Mouse (Mus musculus): ENCODE data around the gene Tead4.
"Not testable (repeated sequence)": the region's sequence is repeated elsewhere in the genome, so short reads cannot be mapped to it uniquely, and the experiment has no call there.

The Tead4 gene

GRCm38 (mm10) chr6:128300134-128301001 lies at the start of gene Tead4:
Tead4 (minus strand) TSS chr6:128300823.
- no peak for DNase-seq (ENCODE audit: low spot score in 2 of 2)

- DNase-seq (ENCODE audit: low spot score in 2 of 2), result no peak
Observed at GRCm38 (mm10) chr6:128349711-128350110, 49.1 kb upstream of the Tead4 start.

GRCm38 (mm10) chr6:128346782-128347181 lies 46.2 kb upstream of the Tead4 start:
- no peak for DNase-seq (ENCODE audit: low spot score in 2 of 2)

GRCm38 (mm10) chr6:128345623-128346022 lies 45.0 kb upstream of the Tead4 start:
- no peak for DNase-seq (ENCODE audit: low spot score in 2 of 2)

- no peak for DNase-seq (ENCODE audit: low spot score in 2 of 2)
Observed at GRCm38 (mm10) chr6:128341956-128342723, 41.5 kb upstream of the Tead4 start.

GRCm38 (mm10) chr6:128338876-128339275 lies 38.3 kb upstream of the Tead4 start:
- DNase-seq (ENCODE audit: low spot score in 2 of 2), result no peak

- no peak for DNase-seq (ENCODE audit: low spot score in 2 of 2)
Observed at GRCm38 (mm10) chr6:128337467-128337866, 36.8 kb upstream of the Tead4 start.

GRCm38 (mm10) chr6:128334397-128335124 lies 33.9 kb upstream of the Tead4 start:
- DNase-seq (ENCODE audit: low spot score in 2 of 2), result peak in 1 of 2 experiments; percentile 53

GRCm38 (mm10) chr6:128318317-128318716 lies 17.7 kb upstream of the Tead4 start:
- peak in 1 of 2 experiments; percentile 30 for DNase-seq (ENCODE audit: low spot score in 2 of 2)

GRCm38 (mm10) chr6:128315597-128315996 lies 15.0 kb upstream of the Tead4 start:
- DNase-seq (ENCODE audit: low spot score in 2 of 2), result no peak

GRCm38 (mm10) chr6:128314796-128315195 lies 14.2 kb upstream of the Tead4 start:
- no peak for DNase-seq (ENCODE audit: low spot score in 2 of 2)

- peak in 1 of 2 experiments; percentile 27 for DNase-seq (ENCODE audit: low spot score in 2 of 2)
Observed at GRCm38 (mm10) chr6:128308311-128308710, 7.7 kb upstream of the Tead4 start.

GRCm38 (mm10) chr6:128304801-128305200 lies 4.2 kb upstream of the Tead4 start:
- no peak for DNase-seq (ENCODE audit: low spot score in 2 of 2)

GRCm38 (mm10) chr6:128302640-128303039 lies 2.0 kb upstream of the Tead4 start:
- not testable (repeated sequence) for DNase-seq (ENCODE audit: low spot score in 2 of 2)

- DNase-seq (ENCODE audit: low spot score in 2 of 2), result no peak
Observed at GRCm38 (mm10) chr6:128301891-128302290, 1.3 kb upstream of the Tead4 start.

GRCm38 (mm10) chr6:128301458-128301857 lies 835 bp upstream of the Tead4 start:
- no peak for DNase-seq (ENCODE audit: low spot score in 2 of 2)

- no peak for DNase-seq (ENCODE audit: low spot score in 2 of 2)
Observed at GRCm38 (mm10) chr6:128299292-128300133, 1.1 kb downstream of the Tead4 start.

- no peak for DNase-seq (ENCODE audit: low spot score in 2 of 2)
Observed at GRCm38 (mm10) chr6:128298246-128298645, 2.4 kb downstream of the Tead4 start.

- DNase-seq (ENCODE audit: low spot score in 2 of 2), result no peak
Observed at GRCm38 (mm10) chr6:128296750-128297393, 3.8 kb downstream of the Tead4 start.

- DNase-seq (ENCODE audit: low spot score in 2 of 2), result no peak
Observed at GRCm38 (mm10) chr6:128295876-128296749, 4.5 kb downstream of the Tead4 start.

All from spleen, postnatal 14 days (tissue).